Mouse (Mus musculus) cerebellum, postnatal 10 days (tissue): ENCODE measurements around the gene Gdi2.

Experiments used
- DNase-seq, 2 experiments: peaks; one replicate each; pipeline ENCODE4 v3.0.0; 2021; ENCODE audit warnings: mixed read lengths in 2 of 2

Gdi2 gene

GRCm38 (mm10) chr13:3547856-3548255 lies 10.0 kb downstream of the Gdi2 start:
- no peak for DNase-seq

GRCm38 (mm10) chr13:3563130-3563529 lies 25.3 kb downstream of the Gdi2 start:
- no peak for DNase-seq

- no peak for DNase-seq
Observed at GRCm38 (mm10) chr13:3563953-3564352, 26.1 kb downstream of the Gdi2 start.

GRCm38 (mm10) chr13:3590789-3591188 lies 52.9 kb downstream of the Gdi2 start:
- DNase-seq = peak in 1 of 2 experiments; percentile 6

- DNase-seq = no peak
Observed at GRCm38 (mm10) chr13:3594311-3594710, 56.4 kb downstream of the Gdi2 start.

- DNase-seq = no peak
Observed at GRCm38 (mm10) chr13:3596232-3596631, 58.4 kb downstream of the Gdi2 start.

GRCm38 (mm10) chr13:3609780-3610117 lies 71.9 kb downstream of the Gdi2 start:
- DNase-seq = no peak

GRCm38 (mm10) chr13:3610118-3610794 lies 72.4 kb downstream of the Gdi2 start:
- peak in 1 of 2 experiments; percentile 73 for DNase-seq

GRCm38 (mm10) chr13:3610795-3611438 lies 73.1 kb downstream of the Gdi2 start, which contains the start of gene Fam208b:
Gene Fam208b (minus strand): TSS chr13:3611108.
- peak; percentile 99 for DNase-seq
